Mouse (Mus musculus) ES-E14 (cell line): ENCODE data around the gene Abcc3. TPM values are rescaled to one million over a fixed set of nuclear protein-coding genes. Genes with fewer than 3 reads are reported as not detected.

ENCODE experiments used
- DNase-seq: peaks from one replicate; pipeline ENCODE4 v3.0.0-alpha.2; 2013; ENCODE audit warnings: low read depth, low spot score
- H3K27ac ChIP-seq: 2 replicates; pipeline ENCODE4 v1.5.1; 2012; ENCODE audit warnings: low read depth, mild to moderate bottlenecking, low read length, moderate library complexity, mixed read lengths; ENCODE audit not compliant: poor library complexity, insufficient read depth, severe bottlenecking
- H3K36me3 ChIP-seq: 2 replicates; pipeline ENCODE4 v1.6.1; 2012; ENCODE audit warnings: mild to moderate bottlenecking, low read length, moderate library complexity, mixed read lengths; ENCODE audit not compliant: control insufficient read depth, poor library complexity, insufficient read depth, severe bottlenecking
- H3K4me1 ChIP-seq, 2 experiments: fragments of 150-350 bp in 1 of 2; sonication (generic) in 1 of 2; 2 replicates each; pipeline ENCODE4 v1.6.1; 2012; ENCODE audit warnings: low read length in 2 of 2, mild to moderate bottlenecking in 1 of 2, mixed read lengths in 1 of 2; ENCODE audit not compliant: control insufficient read depth in 2 of 2, insufficient read depth in 2 of 2, poor library complexity in 1 of 2
- H3K4me3 ChIP-seq, 2 experiments: fragments of 150-350 bp in 1 of 2; sonication (generic) in 1 of 2; 2 replicates each; pipeline ENCODE4 v1.5.1; 2012; ENCODE audit warnings: low read length in 2 of 2, low read depth in 1 of 2, mild to moderate bottlenecking in 1 of 2, mixed read lengths in 1 of 2; ENCODE audit not compliant: insufficient read depth in 1 of 2, poor library complexity in 1 of 2, severe bottlenecking in 1 of 2
- H3K9ac ChIP-seq: 2 replicates; pipeline ENCODE4 v1.6.1; 2012; ENCODE audit warnings: low read depth, mild to moderate bottlenecking, low read length, mixed read lengths; ENCODE audit not compliant: poor library complexity, insufficient read depth, severe bottlenecking
- H3K9me3 ChIP-seq: fragments of 150-350 bp; sonication (generic); 2 replicates; pipeline ENCODE4 v1.6.1; 2012; ENCODE audit warnings: low read depth, mild to moderate bottlenecking, low read length; ENCODE audit not compliant: control insufficient read depth, insufficient read depth
- CHD2 ChIP-seq: IDR thresholded peaks from 2 replicates; pipeline ENCODE4 v1.6.1; 2014; ENCODE audit warnings: mild to moderate bottlenecking, low read depth, low read length, inconsistent platforms
- HCFC1 ChIP-seq: IDR thresholded peaks from 2 replicates; pipeline ENCODE4 v1.6.1; 2012; ENCODE audit warnings: low read length, inconsistent platforms, borderline replicate concordance; ENCODE audit not compliant: insufficient read depth
- MAFK ChIP-seq: IDR thresholded peaks from 2 replicates; pipeline ENCODE4 v1.6.1; 2014; ENCODE audit warnings: mild to moderate bottlenecking, low read depth, low read length, inconsistent platforms; ENCODE audit not compliant: insufficient read depth
- ZC3H11A ChIP-seq: IDR thresholded peaks from 2 replicates; pipeline ENCODE4 v1.6.1; 2012; ENCODE audit warnings: low read depth, mild to moderate bottlenecking, inconsistent platforms, low read length, borderline replicate concordance
- ZNF384 ChIP-seq: IDR thresholded peaks from 2 replicates; pipeline ENCODE4 v1.6.1; 2012; ENCODE audit warnings: low read depth, low read length, inconsistent platforms
- in situ Hi-C, 2 experiments: fragments of 600-800 bp; cut with MboI; formaldehyde crosslinking; loops; one replicate each; pipeline ENCODE4 v1.15.1; 2025; ENCODE audit warnings: low sequenced_read_pairs in 2 of 2, inconsistent platforms in 1 of 2; ENCODE audit not compliant: unreplicated experiment in 2 of 2
- total RNA-seq: library from RNA; depleted of rRNA; stranded (reverse); fragments of 300-350 nt; gene quantifications from 2 replicates; pipeline ENCODE4 v1.2.3, GENCODE M21; 2012

Gene Abcc3
- total RNA-seq, 1 experiment = 1.5 TPM

DNA sequence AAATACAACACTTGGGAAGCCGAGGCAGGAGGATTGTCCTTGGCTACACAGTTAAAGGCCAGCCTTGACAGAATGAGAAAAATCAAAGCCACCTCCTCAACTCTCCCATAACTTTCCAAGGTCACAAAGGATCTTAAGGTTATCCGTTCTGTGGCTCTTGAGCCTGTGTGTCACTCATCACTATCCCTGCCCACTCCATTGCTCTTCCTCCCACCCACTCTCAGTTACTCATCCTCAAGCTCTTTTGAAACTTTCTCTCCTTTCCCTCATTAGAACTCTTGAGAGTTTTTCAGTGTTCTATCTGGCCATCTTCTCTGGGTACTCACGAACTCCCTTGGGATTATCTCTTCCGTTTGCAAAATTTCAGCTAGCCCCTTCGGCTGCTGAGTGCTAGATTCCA is 68.2 kb downstream of the Abcc3 start:
- Histone ChIP-seq H3K36me3 (no peaks in the 10 kb centered on the region), H3K9ac (no peak overlapping the region), H3K27ac (no peak overlapping the region), H3K9me3 (no peaks in the 10 kb centered on the region), H3K4me1 (peaks cover 0 to 9% of the 10 kb centered on the region in 2 experiments; a peak in 2 of 4 replicates), H3K4me3 (no peak overlapping the region)
- DNase-seq = no peak
- no peak for TF ChIP-seq MAFK
- TF ChIP-seq HCFC1 = no peak
- TF ChIP-seq CHD2 = no peak
- TF ChIP-seq ZNF384 = no peak
- no peak for TF ChIP-seq ZC3H11A
- in situ Hi-C loops = no loop called here

DNA sequence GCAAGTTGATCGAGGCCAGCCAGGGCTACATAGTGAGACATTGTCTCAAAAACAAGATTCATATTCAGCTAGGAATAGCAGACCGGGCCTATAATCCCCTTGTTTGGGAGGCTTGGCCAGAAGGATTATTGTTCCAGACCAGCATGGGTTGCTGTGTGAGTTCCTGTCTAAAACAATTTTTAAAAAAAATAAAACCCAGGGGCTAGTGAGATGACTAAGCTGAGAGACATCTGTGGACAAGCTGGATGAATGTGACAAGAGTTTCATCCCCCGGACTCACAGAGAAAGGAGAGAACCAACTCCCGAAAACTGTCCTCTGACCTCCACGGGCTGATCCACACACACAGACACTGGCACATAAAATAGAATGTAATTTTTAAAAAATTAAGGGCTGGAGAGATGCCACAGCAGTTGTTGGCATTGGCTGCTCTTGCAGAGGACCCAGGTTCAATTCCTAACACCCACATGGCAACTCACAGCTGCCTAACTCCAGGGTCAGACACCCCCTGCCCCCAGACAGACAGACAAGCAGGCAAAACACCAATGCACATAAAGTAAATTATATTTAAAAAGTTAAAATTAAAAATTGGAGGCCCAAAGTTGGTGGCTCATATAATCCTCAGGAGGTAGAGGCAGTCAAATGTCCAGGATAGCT is 69.4 kb downstream of the Abcc3 start:
- Histone ChIP-seq H3K36me3 (no peaks in the 10 kb centered on the region), H3K4me1 (peaks cover 0 to 12% of the 10 kb centered on the region in 2 experiments; a peak in 2 of 4 replicates), H3K9me3 (no peaks in the 10 kb centered on the region), H3K27ac (no peak overlapping the region), H3K9ac (no peak overlapping the region), H3K4me3 (no peak overlapping the region)
- in situ Hi-C loops = no loop called here
- no peak for DNase-seq
- TF ChIP-seq HCFC1 = no peak
- TF ChIP-seq ZNF384 = no peak
- TF ChIP-seq ZC3H11A = no peak

DNA sequence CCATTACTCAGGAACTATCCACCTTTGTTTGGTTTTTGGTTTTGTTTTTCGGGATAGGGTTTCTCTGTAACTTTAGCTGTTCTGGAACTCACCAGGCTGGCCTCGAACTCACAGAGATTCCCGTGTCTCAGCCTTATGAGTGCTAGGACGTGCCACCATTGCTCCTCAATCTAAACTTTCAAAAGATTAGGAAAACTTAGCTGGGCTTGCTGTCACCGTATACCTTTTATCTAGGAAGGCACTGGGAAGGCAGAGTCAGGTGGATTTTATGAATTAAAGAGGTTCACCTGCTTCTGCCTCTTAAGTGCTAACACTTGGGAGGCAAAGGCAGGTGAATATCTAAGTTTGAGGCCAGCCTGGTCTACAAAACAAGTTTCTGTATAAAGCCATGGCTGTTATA is 70.2 kb downstream of the Abcc3 start:
- in situ Hi-C loops = no loop called here
- TF ChIP-seq CHD2 = no peak
- TF ChIP-seq HCFC1 = no peak
- TF ChIP-seq MAFK = no peak
- TF ChIP-seq ZNF384 = no peak
- no peak for TF ChIP-seq ZC3H11A
- H3K9me3 ChIP-seq = no peaks in the 10 kb centered on the region
- peaks cover 0 to 12% of the 10 kb centered on the region in 2 experiments; a peak in 3 of 4 replicates for H3K4me1 ChIP-seq
- no peak for DNase-seq
- peak overlapping the region; percentile 91; the same call in 1 of the 2 replicates for H3K27ac ChIP-seq
- peak overlapping the region; percentile 86; the same call in 1 of the 2 replicates for H3K9ac ChIP-seq
- H3K36me3 ChIP-seq = no peaks in the 10 kb centered on the region
- peak overlapping the region; percentile 99; a peak in 3 of 4 replicates for H3K4me3 ChIP-seq

DNA sequence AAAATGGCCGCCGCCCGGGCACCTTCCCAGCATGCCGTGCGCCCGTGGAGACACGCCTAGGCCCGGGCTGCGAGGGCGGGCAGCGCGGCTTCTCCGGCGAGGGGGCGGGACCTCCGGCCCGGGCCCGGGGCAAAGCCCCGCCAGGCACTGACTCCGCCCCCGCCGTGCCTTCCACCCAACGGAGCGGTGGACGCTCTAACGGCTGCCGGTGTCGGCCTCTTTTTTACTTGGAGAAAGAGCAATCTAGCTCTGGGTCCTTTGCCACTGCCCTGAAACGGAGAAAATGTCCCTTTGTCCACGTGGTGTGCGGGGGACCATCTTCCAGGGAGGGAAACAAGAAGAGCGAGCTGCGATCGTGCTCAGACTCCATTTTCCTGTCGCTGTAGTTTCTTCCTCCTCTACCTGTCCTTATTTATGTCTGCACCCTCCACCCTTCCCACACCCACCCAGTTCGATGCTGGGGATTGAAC is 70.8 kb downstream of the Abcc3 start, which contains the start of gene Luc7l3:
TSS of gene Luc7l3 (minus strand) at position 58 of the 470 bp plus-strand sequence.
- H3K27ac ChIP-seq = peak within 1 kb of the TSS; percentile 96
- peak within 1 kb of the TSS; percentile 100 for H3K9ac ChIP-seq
- H3K36me3 ChIP-seq = no peaks in the 10 kb centered on the region
- peak; percentile 82 for DNase-seq
- TF ChIP-seq ZC3H11A (no peak), CHD2 (no peak), ZNF384 (no peak), MAFK (no peak)
- in situ Hi-C loops = no loop called here
- H3K9me3 ChIP-seq = no peaks in the 10 kb centered on the region
- peak within 1 kb of the TSS; percentile 99 for H3K4me3 ChIP-seq
- H3K4me1 ChIP-seq = peaks cover 0 to 13% of the 10 kb centered on the region in 2 experiments; a peak in 3 of 4 replicates
